Mouse (Mus musculus) embryonic fibroblast, embryonic 13.5 days (primary cell): Measurements from ENCODE around the gene Akap5.
A peak's percentile ranks its signal among the peaks of the same experiment; 100 is the strongest.

Source experiments
- CTCF ChIP-seq: IDR thresholded peaks from 2 replicates; pipeline ENCODE4 v1.5.1; 2011; ENCODE audit warnings: mild to moderate bottlenecking, control low read depth, low read length, moderate library complexity, borderline replicate concordance; ENCODE audit not compliant: insufficient read depth
- POLR2A ChIP-seq: IDR thresholded peaks from 2 replicates; pipeline ENCODE4 v1.6.1; 2011; ENCODE audit warnings: low read depth, mild to moderate bottlenecking, control low read depth, low read length, moderate library complexity

GRCm38 (mm10) chr12:76368201-76368789 is 43.6 kb downstream of the Akap5 start:
- TF ChIP-seq CTCF: no peak
- TF ChIP-seq POLR2A: peak; percentile 51
